Mouse (Mus musculus): ENCODE results near the gene Eif4e. TPM values are rescaled to one million over a fixed set of nuclear protein-coding genes. Genes with fewer than 3 reads are reported as not detected.

The Eif4e gene
- polyA plus RNA-seq, 2 experiments = 74.4 to 180 TPM

- TF ChIP-seq CTCF (IDR thresholded peaks at IDR 0.05; ENCODE audit: low read depth) (no peak), EP300 (IDR thresholded peaks at IDR 0.05; ENCODE audit: low read depth) (no peak)
- DNase-seq (ENCODE audit: low read depth in 3 of 3, low spot score in 3 of 3) (no peak), ATAC-seq (ENCODE audit: insufficient read depth) (peak; percentile 72)
- Histone ChIP-seq H3K9ac (replicated peaks) (peak overlapping the region; percentile 94), H3K9me3 (ENCODE audit: control insufficient read depth, low read length) (no peaks in the 10 kb centered on the region), H3K27ac (peak overlapping the region; percentile 41), H3K4me2 (ENCODE audit: low read depth) (peak overlapping the region; percentile 68), H3K4me3 (ENCODE audit: insufficient read depth in 1 of 2, low read depth in 2 of 2, low read length in 2 of 2) (peak overlapping the region; percentile 68 to 96), H3K27me3 (ENCODE audit: control insufficient read depth, insufficient read depth, low read length) (no peaks in the 10 kb centered on the region), H3K36me3 (replicated peaks; ENCODE audit: control insufficient read depth, insufficient read depth, low read depth) (peaks cover 8% of the 10 kb centered on the region), H3K4me1 (replicated peaks; ENCODE audit: control insufficient read depth in 2 of 2, insufficient read depth in 2 of 2, low read length in 1 of 2) (peaks cover 6 to 9% of the 10 kb centered on the region in 2 experiments; a peak in 3 of 4 replicates)
- under 1% methylated on average over 60 of the region's 61 CpGs for WGBS (ENCODE audit: insufficient replicate concordance)
These were observed 37.2 kb upstream of the Eif4e start for GRCm38 (mm10) chr3:138488584-138489326.

- Histone ChIP-seq H3K27ac (peak within 1 kb of the TSS; percentile 41), H3K4me3 (ENCODE audit: insufficient read depth in 1 of 2, low read depth in 2 of 2, low read length in 2 of 2) (peak within 1 kb of the TSS; percentile 79 to 96), H3K9ac (replicated peaks) (peak within 1 kb of the TSS; percentile 94), H3K27me3 (ENCODE audit: control insufficient read depth, insufficient read depth, low read length) (no peaks in the 10 kb centered on the region), H3K4me2 (ENCODE audit: low read depth) (peak within 1 kb of the TSS; percentile 91), H3K9me3 (ENCODE audit: control insufficient read depth, low read length) (no peaks in the 10 kb centered on the region), H3K36me3 (replicated peaks; ENCODE audit: control insufficient read depth, insufficient read depth, low read depth) (peaks cover 8% of the 10 kb centered on the region), H3K4me1 (replicated peaks; ENCODE audit: control insufficient read depth in 2 of 2, insufficient read depth in 2 of 2, low read length in 1 of 2) (peaks cover 6 to 11% of the 10 kb centered on the region in 2 experiments; a peak in 3 of 4 replicates)
- under 1% methylated on average over 53 of the region's 65 CpGs for WGBS (ENCODE audit: insufficient replicate concordance)
- DNase-seq (ENCODE audit: low read depth in 3 of 3, low spot score in 3 of 3) = peak; percentile 83 to 87 (median 86)
- TF ChIP-seq CTCF (IDR thresholded peaks at IDR 0.05; ENCODE audit: low read depth) (peak; percentile 33; the same call in 1 of the 2 replicates), EP300 (IDR thresholded peaks at IDR 0.05; ENCODE audit: low read depth) (no peak)
- ATAC-seq (ENCODE audit: insufficient read depth) = peak; percentile 99
These were observed 36.5 kb upstream of the Eif4e start, which contains the start of gene Metap1 for GRCm38 (mm10) chr3:138489327-138490033. Gene Metap1, minus strand, starts transcription at chr3:138489515.

- peak overlapping the region; percentile 46 to 96; a peak in 3 of 4 replicates for H3K4me3 ChIP-seq (ENCODE audit: insufficient read depth in 1 of 2, low read depth in 2 of 2, low read length in 2 of 2)
- WGBS (ENCODE audit: insufficient replicate concordance) = 2% methylated on average over 6 of the region's 6 CpGs
- peaks cover 4% of the 10 kb centered on the region for H3K36me3 ChIP-seq (replicated peaks; ENCODE audit: control insufficient read depth, insufficient read depth, low read depth)
- peak overlapping the region; percentile 91 for H3K4me2 ChIP-seq (ENCODE audit: low read depth)
- peaks cover 9 to 16% of the 10 kb centered on the region in 2 experiments for H3K4me1 ChIP-seq (replicated peaks; ENCODE audit: control insufficient read depth in 2 of 2, insufficient read depth in 2 of 2, low read length in 1 of 2)
- DNase-seq (ENCODE audit: low read depth in 3 of 3, low spot score in 3 of 3) (no peak), ATAC-seq (ENCODE audit: insufficient read depth) (no peak)
- H3K9ac ChIP-seq (replicated peaks) = peak overlapping the region; percentile 67
- H3K27ac ChIP-seq = peak overlapping the region; percentile 40
- H3K27me3 ChIP-seq (ENCODE audit: control insufficient read depth, insufficient read depth, low read length) = no peaks in the 10 kb centered on the region
- H3K9me3 ChIP-seq (ENCODE audit: control insufficient read depth, low read length) = no peaks in the 10 kb centered on the region
- no peak for TF ChIP-seq CTCF (IDR thresholded peaks at IDR 0.05; ENCODE audit: low read depth)
- TF ChIP-seq EP300 (IDR thresholded peaks at IDR 0.05; ENCODE audit: low read depth) = no peak
These were observed 36.0 kb upstream of the Eif4e start for GRCm38 (mm10) chr3:138490034-138490337.

GRCm38 (mm10) chr3:138493668-138494067 is 32.3 kb upstream of the Eif4e start:
- WGBS (ENCODE audit: insufficient replicate concordance) = 41% methylated on average over 3 of the region's 3 CpGs

GRCm38 (mm10) chr3:138494565-138494964 is 31.4 kb upstream of the Eif4e start:
- Histone ChIP-seq H3K4me3 (ENCODE audit: insufficient read depth in 1 of 2, low read depth in 2 of 2, low read length in 2 of 2) (no peak overlapping the region), H3K4me2 (ENCODE audit: low read depth) (no peak overlapping the region; the same call in 1 of the 2 replicates), H3K27ac (peak overlapping the region; percentile 27; the same call in 1 of the 2 replicates), H3K4me1 (replicated peaks; ENCODE audit: control insufficient read depth in 2 of 2, insufficient read depth in 2 of 2, low read length in 1 of 2) (peaks cover 12 to 15% of the 10 kb centered on the region in 2 experiments), H3K27me3 (ENCODE audit: control insufficient read depth, insufficient read depth, low read length) (no peaks in the 10 kb centered on the region), H3K9me3 (ENCODE audit: control insufficient read depth, low read length) (no peaks in the 10 kb centered on the region), H3K36me3 (replicated peaks; ENCODE audit: control insufficient read depth, insufficient read depth, low read depth) (no peaks in the 10 kb centered on the region), H3K9ac (replicated peaks) (no peak overlapping the region)
- ATAC-seq (ENCODE audit: insufficient read depth) = no peak
- no peak for DNase-seq (ENCODE audit: low read depth in 3 of 3, low spot score in 3 of 3)
- no peak for TF ChIP-seq CTCF (IDR thresholded peaks at IDR 0.05; ENCODE audit: low read depth)
- 21% methylated on average over 1 of the region's 1 CpGs for WGBS (ENCODE audit: insufficient replicate concordance)

More at GRCm38 (mm10) chr3:138493668-138494067, 32.3 kb upstream of the Eif4e start:
- no peak overlapping the region for H3K4me3 ChIP-seq (ENCODE audit: insufficient read depth in 1 of 2, low read depth in 2 of 2, low read length in 2 of 2)
- ATAC-seq (ENCODE audit: insufficient read depth) (no peak), DNase-seq (ENCODE audit: low read depth in 3 of 3, low spot score in 3 of 3) (no peak)
- TF ChIP-seq EP300 (IDR thresholded peaks at IDR 0.05; ENCODE audit: low read depth) = no peak
- no peak for TF ChIP-seq CTCF (IDR thresholded peaks at IDR 0.05; ENCODE audit: low read depth)
- no peak overlapping the region for H3K27ac ChIP-seq
- no peak overlapping the region for H3K4me2 ChIP-seq (ENCODE audit: low read depth)
- H3K27me3 ChIP-seq (ENCODE audit: control insufficient read depth, insufficient read depth, low read length) = no peaks in the 10 kb centered on the region
- H3K9ac ChIP-seq (replicated peaks) = no peak overlapping the region
- H3K9me3 ChIP-seq (ENCODE audit: control insufficient read depth, low read length) = no peaks in the 10 kb centered on the region
- H3K36me3 ChIP-seq (replicated peaks; ENCODE audit: control insufficient read depth, insufficient read depth, low read depth) = no peaks in the 10 kb centered on the region
- H3K4me1 ChIP-seq (replicated peaks; ENCODE audit: control insufficient read depth in 2 of 2, insufficient read depth in 2 of 2, low read length in 1 of 2) = peaks cover 12 to 15% of the 10 kb centered on the region in 2 experiments
